Comparison of ENCODE assay signal across 18 mouse cellular contexts in genomic region chr11:102742066-102742465, GRCm38 (mm10). TPM values are rescaled to one million over a fixed set of nuclear protein-coding genes. Genes with fewer than 3 reads are reported as not detected.
DNase-seq lines count a peak whose midpoint lies in the region; ATAC-seq and TF ChIP-seq lines count a peak whose summit lies in the region.
"Had no signal": no experiment of that assay in that cellular context is flagged by ENCODE, and none has a peak within 500 bp of the region (broad histone marks: within the 10 kb centered on the region; RNA-seq: fewer than 3 reads in every experiment).

No protein-coding gene starts in this region.

- intact Hi-C loops in left cerebral cortex, postnatal 4 days (cut with DNase I): no loop called here

- no peaks in the 10 kb centered on the region for H3K27me3 ChIP-seq in cerebellum, adult 2 months (ENCODE audit: control insufficient read depth, insufficient read depth, low read length)

- H3K4me3 ChIP-seq in cerebellum, adult 2 months (replicated peaks; ENCODE audit: insufficient read depth, low read depth, low read length): no peak overlapping the region
- H3K4me3 ChIP-seq: heart, adult 2 months; heart, embryonic 15.5 days; left cerebral cortex, adult 2 months; liver, embryonic 13.5 days; midbrain, embryonic 13.5 days; myocyte had no signal

- peak overlapping the region; percentile 97 for H3K27ac ChIP-seq in cerebellum, adult 2 months (ENCODE audit: insufficient read depth, low read length)
- H3K27ac ChIP-seq: liver, embryonic 13.5 days; midbrain, embryonic 13.5 days had no signal

- peaks cover 47% of the 10 kb centered on the region for H3K4me1 ChIP-seq in cerebellum, adult 2 months (ENCODE audit: control insufficient read depth, insufficient read depth, low read length)

- 18% methylated on average over 7 of the region's 7 CpGs for WGBS in cerebellum, adult 2 months

- no peak for TF ChIP-seq POLR2A in cerebellum, adult 2 months (IDR thresholded peaks at IDR 0.05; ENCODE audit: borderline replicate concordance, insufficient read depth, low read length)
- no peak for TF ChIP-seq POLR2A in brain, embryonic 14.5 days (IDR thresholded peaks at IDR 0.05; ENCODE audit: borderline replicate concordance, extremely low read depth, insufficient read depth, insufficient read length, poor library complexity, severe bottlenecking)

- no peak for TF ChIP-seq CTCF in cerebellum, adult 2 months (IDR thresholded peaks at IDR 0.05; ENCODE audit: borderline replicate concordance, insufficient read depth, low read depth, low read length)
- no peak for TF ChIP-seq CTCF in brain, embryonic 14.5 days (IDR thresholded peaks at IDR 0.05; ENCODE audit: borderline replicate concordance, extremely low read depth, insufficient read depth, insufficient read length)

- no peak for ATAC-seq in inflammation-experienced regulatory T-cells, adult 6 months
- ATAC-seq: midbrain, embryonic 13.5 days had no signal

- DNase-seq in cerebellum, adult 2 months: peak; percentile 52 to 55
- no peak for DNase-seq in cerebellum, postnatal 36 days
- peak; percentile 81 for DNase-seq in left cerebral cortex, postnatal 4 days
- DNase-seq in left cerebral cortex, adult 11 months (ENCODE audit: low spot score): no peak
- DNase-seq in brain, embryonic 14.5 days (ENCODE audit: low read depth): peak; percentile 83
- peak; percentile 74 to 76 for DNase-seq in cerebellum, postnatal 14 days
- DNase-seq: gastrocnemius, postnatal 25 days; kidney, adult 2 months; liver, embryonic 13.5 days; right cerebral cortex, postnatal 4 days had no signal

RNA-seq across cellular contexts. Expression of gene Adam11, which starts 19.2 kb away (rescaled TPM):
- polyA plus RNA-seq in cerebellum, adult 2 months (2012; rRNA removed): 207 and 239 TPM in 2 replicates
- 100 to 1,000 TPM; 103 to 110 TPM for total RNA-seq in left cerebral cortex, postnatal 4 days (2021)
- 48.4 and 64.1 TPM in 2 replicates for polyA plus RNA-seq in brain, embryonic 14.5 days (2012; rRNA removed)
- under 1 TPM in 1 of 3 experiments, not detected in 2; 0.20 TPM for polyA plus RNA-seq in inflammation-experienced regulatory T-cells, adult 6 months (2017; shearing (Covaris generic))
- total RNA-seq: CH12.LX; neutrophil, adult 5-6 weeks had no signal

RNA-seq across cellular contexts. Expression of gene Ccdc43, which starts 44.5 kb away (rescaled TPM):
- polyA plus RNA-seq in cerebellum, adult 2 months (2012; rRNA removed): 24.6 and 25.0 TPM in 2 replicates
- total RNA-seq in left cerebral cortex, postnatal 4 days (2021): 10 to 100 TPM; 32.8 to 34.5 TPM
- polyA plus RNA-seq in brain, embryonic 14.5 days (2012; rRNA removed): 18.5 and 23.9 TPM in 2 replicates
- 10 to 100 TPM; 29.0 to 41.4 (median 40.1) TPM for polyA plus RNA-seq in inflammation-experienced regulatory T-cells, adult 6 months (2017; shearing (Covaris generic))

Comparison
In these comparisons a context has a peak if more than half of its experiments do, and no peak if none do; other contexts are left out.
1. DNase-seq: peak in cerebellum, adult 2 months (2 of 2), left cerebral cortex, postnatal 4 days (single experiment), brain, embryonic 14.5 days (single experiment) and cerebellum, postnatal 14 days (2 of 2); none in cerebellum, postnatal 36 days (0 of 2) and left cerebral cortex, adult 11 months (single experiment).
2. RNA of gene Adam11, which starts 19.2 kb away (polyA plus RNA-seq): 207 to 239 TPM in cerebellum, adult 2 months and 48.4 to 64.1 TPM in brain, embryonic 14.5 days; 0.20 TPM in inflammation-experienced regulatory T-cells, adult 6 months; every median in the first group is over 10 times any median in the second.